Mouse (Mus musculus) central nervous system, embryonic 18 days (tissue): ENCODE data around the gene 1600014C10Rik. TPM values are rescaled to one million over a fixed set of nuclear protein-coding genes. Genes with fewer than 3 reads are reported as not detected.

Experiments
- polyA plus RNA-seq: library from polyadenylated mRNA; depleted of rRNA; stranded (reverse); fragments of >200 nt; gene quantifications from 2 replicates; pipeline ENCODE4 v1.2.3, GENCODE M21; 2012; rRNA removed

The 1600014C10Rik gene
- 20.1 and 22.2 TPM in 2 replicates for polyA plus RNA-seq

DNA sequence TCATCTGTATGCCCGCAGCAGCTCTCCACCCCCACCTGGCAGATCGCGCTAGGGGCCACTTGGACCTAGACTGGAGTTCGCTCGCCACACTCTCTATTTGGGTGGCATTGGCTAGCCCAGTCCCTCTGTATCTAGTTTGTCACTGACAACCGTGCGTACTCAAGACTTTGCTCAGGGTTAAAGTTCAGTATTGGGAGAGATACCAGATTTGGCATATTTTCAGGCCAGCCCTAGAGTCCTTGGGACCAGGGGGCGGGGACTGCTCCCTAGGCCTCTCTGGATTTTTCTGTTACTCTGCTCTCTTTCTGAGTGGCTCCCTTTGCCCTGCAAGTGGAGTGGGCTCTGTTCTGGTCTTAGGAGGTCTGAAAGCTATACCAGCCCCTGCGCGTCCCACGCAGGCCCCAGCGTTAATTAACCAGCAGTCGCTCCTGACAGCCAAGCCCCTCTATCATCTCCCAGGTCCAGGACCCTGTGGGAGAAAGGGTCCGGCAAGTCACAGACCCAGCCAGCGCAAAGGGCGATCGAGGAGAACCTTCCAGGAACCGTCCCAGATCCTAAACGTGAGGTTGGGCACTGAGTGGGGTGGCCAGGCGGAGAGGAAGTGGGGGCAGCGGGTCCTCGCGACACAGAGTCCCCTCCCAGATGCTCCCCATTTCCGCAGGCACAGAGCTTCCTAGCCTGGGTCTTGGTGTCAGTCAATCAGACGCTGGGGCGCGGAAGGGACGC, at the start of gene 1600014C10Rik:
Gene 1600014C10Rik (plus strand): TSS at position 256 of the 726 bp plus-strand sequence.

DNA sequence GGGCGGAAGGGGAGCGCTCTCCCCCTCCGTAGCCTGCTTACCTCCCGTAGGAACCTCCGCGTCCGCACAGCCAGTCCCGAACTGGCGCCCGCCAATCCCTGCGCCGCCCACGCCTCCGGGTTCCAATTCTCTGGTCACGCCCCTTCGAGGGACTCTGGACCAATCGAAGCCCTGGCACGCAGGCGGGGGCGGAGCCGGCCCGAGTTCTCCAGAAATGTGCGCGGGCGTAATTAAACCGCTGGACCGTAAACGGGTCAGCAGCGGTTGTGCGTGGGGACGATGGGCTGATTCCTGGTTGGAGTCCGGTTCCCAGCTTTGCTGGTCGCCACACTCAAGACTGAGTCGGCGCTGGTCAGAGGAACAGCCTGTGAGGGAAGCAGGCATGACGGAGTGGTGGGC, 44.9 kb downstream of the 1600014C10Rik start, which contains the start of gene Plekhf1:
Gene Plekhf1 (minus strand): TSS at position 117 of the 399 bp plus-strand sequence.

Other genes starting within 250 kb of the 1600014C10Rik start
- 26.9 and 29.4 TPM in 2 replicates for gene Uri1, start 159.7 kb upstream of the 1600014C10Rik start, polyA plus RNA-seq
- gene Ccne1, start 75.7 kb upstream of the 1600014C10Rik start, polyA plus RNA-seq, result 10.2 and 12.0 TPM in 2 replicates
- gene Plekhf1, start 44.8 kb downstream of the 1600014C10Rik start, polyA plus RNA-seq, result 0.47 and 0.75 TPM in 2 replicates
- gene Pop4, start 88.2 kb downstream of the 1600014C10Rik start, polyA plus RNA-seq, result 62.7 and 64.8 TPM in 2 replicates